Mouse (Mus musculus) heart, embryonic 11.5 days (tissue): ENCODE results near the gene Atg7. TPM values are rescaled to one million over a fixed set of nuclear protein-coding genes. Genes with fewer than 3 reads are reported as not detected.

Experiments used
- ATAC-seq: fragments of 200-750 bp; cut with Nextera tagmentation; replicated peaks from 2 replicates; pipeline ENCODE4 v1.8.0; 2017; ENCODE audit warnings: moderate library complexity; ENCODE audit not compliant: insufficient number of reproducible peaks, low FRiP score, low TSS enrichment
- H3K27ac ChIP-seq: fragments of 300-500 bp; sonication (generic); 2 replicates; pipeline ENCODE4 v1.5.1; 2014; ENCODE audit warnings: mild to moderate bottlenecking, low read depth, low read length
- H3K27me3 ChIP-seq: fragments of 300-500 bp; sonication (generic); 2 replicates; pipeline ENCODE4 v1.6.1; 2014; ENCODE audit warnings: mild to moderate bottlenecking, low read length, mixed read lengths; ENCODE audit not compliant: control insufficient read depth, insufficient read depth
- H3K36me3 ChIP-seq: fragments of 300-500 bp; sonication (generic); 2 replicates; pipeline ENCODE4 v1.6.1; 2014; ENCODE audit warnings: mild to moderate bottlenecking, low read length, moderate library complexity, mixed read lengths; ENCODE audit not compliant: control insufficient read depth, insufficient read depth
- H3K4me1 ChIP-seq: fragments of 300-500 bp; sonication (generic); 2 replicates; pipeline ENCODE4 v1.6.1; 2014; ENCODE audit warnings: low read length; ENCODE audit not compliant: control insufficient read depth, insufficient read depth
- H3K4me2 ChIP-seq: fragments of 300-500 bp; sonication (generic); 2 replicates; pipeline ENCODE4 v1.6.1; 2014; ENCODE audit warnings: mild to moderate bottlenecking, moderate library complexity
- H3K4me3 ChIP-seq: fragments of 300-500 bp; sonication (generic); 2 replicates; pipeline ENCODE4 v1.5.1; 2014; ENCODE audit warnings: low read depth, low read length
- H3K9ac ChIP-seq: fragments of 300-500 bp; sonication (generic); 2 replicates; pipeline ENCODE4 v1.6.1; 2014; ENCODE audit warnings: mild to moderate bottlenecking, low read depth, low read length, moderate library complexity
- H3K9me3 ChIP-seq: fragments of 300-500 bp; sonication (generic); replicated peaks from 2 replicates; pipeline ENCODE4 v1.6.1; 2016; ENCODE audit warnings: low read length; ENCODE audit not compliant: control insufficient read depth
- WGBS: fragments of 180-500 bp; shearing (Covaris S2); extraction: QIAGEN DNeasy Blood & Tissue Kit; methylation state at CpG from one replicate; pipeline ENCODE4 v1.1.7; 2014; ENCODE audit not compliant: insufficient replicate concordance; 5-methylcytosine and 5-hydroxymethylcytosine counted together
- polyA plus RNA-seq: library from polyadenylated mRNA; unstranded; fragments of >200 nt; fragmentation: Nextera tagmentation; extraction: Ambion mirVana; gene quantifications from 2 replicates; pipeline ENCODE4 v1.2.1, GENCODE M21; 2014

Gene Atg7
- polyA plus RNA-seq, 1 experiment from 2014 or later = 16.9 TPM

DNA sequence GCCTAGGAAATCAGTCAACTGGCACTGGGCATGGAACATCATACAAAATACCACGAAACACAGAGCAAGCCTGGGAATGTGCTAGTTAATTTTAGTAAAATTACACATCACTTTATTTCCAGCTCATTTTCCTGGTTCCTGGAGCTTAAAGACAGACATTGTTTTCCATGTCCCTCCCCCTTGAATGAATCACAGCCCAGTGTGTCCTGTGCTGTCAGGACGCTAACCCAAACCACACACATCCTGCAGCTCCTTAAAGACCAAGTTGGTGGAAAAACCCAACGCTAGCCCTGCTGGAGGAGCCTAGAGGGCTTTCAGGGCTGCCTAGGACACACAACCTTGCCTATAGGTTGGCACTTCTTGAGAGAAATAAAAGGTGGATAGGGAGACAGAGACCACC is 223.2 kb downstream of the Atg7 start:
- Histone ChIP-seq H3K36me3 (peaks cover 5% of the 10 kb centered on the region; the same call in 1 of the 2 replicates), H3K27ac (peak overlapping the region; percentile 30; the same call in 1 of the 2 replicates), H3K9ac (no peak overlapping the region), H3K27me3 (no peaks in the 10 kb centered on the region), H3K4me3 (no peak overlapping the region), H3K4me1 (peaks cover 55% of the 10 kb centered on the region), H3K4me2 (no peak overlapping the region), H3K9me3 (no peaks in the 10 kb centered on the region)
- WGBS = 67% methylated on average over 3 of the region's 3 CpGs
- no peak for ATAC-seq

DNA sequence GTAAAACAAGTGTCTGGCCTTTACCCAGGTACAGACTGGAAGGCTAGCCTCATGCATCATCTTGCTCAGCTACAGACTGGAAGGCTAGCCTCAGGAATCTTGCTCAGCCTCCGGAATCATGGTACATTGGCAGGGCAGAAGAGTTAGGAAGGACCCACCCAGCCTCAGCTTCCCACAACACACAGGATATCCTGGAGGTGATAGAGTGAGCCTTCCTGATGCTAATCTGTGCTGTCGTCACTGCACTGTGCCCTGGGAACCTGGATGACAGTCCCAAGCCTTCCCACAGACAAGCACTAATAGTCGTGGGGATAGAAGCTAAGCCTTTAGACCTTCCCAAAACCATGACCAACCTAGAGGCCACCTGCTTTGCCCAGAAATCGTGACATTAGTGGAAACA is 223.7 kb downstream of the Atg7 start:
- peaks cover 50% of the 10 kb centered on the region for H3K4me1 ChIP-seq

DNA sequence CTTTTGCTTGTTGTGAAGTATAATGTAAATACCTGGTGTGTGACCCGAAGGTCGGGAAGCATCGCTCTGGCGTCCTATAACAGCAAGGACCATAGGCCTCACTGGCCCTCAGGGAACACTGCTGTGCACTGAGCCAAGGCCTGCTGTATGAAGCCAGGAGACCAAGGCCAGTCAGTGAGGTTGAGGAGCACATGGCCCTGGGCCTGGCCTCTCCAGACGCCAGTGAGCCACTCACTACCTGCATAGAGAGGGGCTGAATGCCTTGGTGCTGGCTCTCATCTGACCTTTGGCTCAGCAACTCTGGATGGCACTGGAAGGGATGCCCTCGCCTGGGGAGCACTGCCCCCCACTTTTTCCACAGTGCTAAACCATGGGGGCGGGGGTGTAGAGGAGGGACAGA is 225.8 kb downstream of the Atg7 start:
- no peak overlapping the region for H3K9ac ChIP-seq
- H3K27me3 ChIP-seq = no peaks in the 10 kb centered on the region
- H3K36me3 ChIP-seq = no peaks in the 10 kb centered on the region
- H3K27ac ChIP-seq = no peak overlapping the region
- no peaks in the 10 kb centered on the region for H3K9me3 ChIP-seq
- peaks cover 52% of the 10 kb centered on the region for H3K4me1 ChIP-seq
- no peak overlapping the region for H3K4me2 ChIP-seq
- H3K4me3 ChIP-seq = no peak overlapping the region
- 87% methylated on average over 7 of the region's 7 CpGs for WGBS
- ATAC-seq = no peak

More for the DNA sequence above, 223.7 kb downstream of the Atg7 start:
- H3K4me3 ChIP-seq = no peak overlapping the region
- no peaks in the 10 kb centered on the region for H3K9me3 ChIP-seq
- H3K4me2 ChIP-seq = no peak overlapping the region
- no peaks in the 10 kb centered on the region for H3K27me3 ChIP-seq
- no peak for ATAC-seq
- H3K36me3 ChIP-seq = peaks cover 5% of the 10 kb centered on the region; the same call in 1 of the 2 replicates
- peak overlapping the region; percentile 30; the same call in 1 of the 2 replicates for H3K27ac ChIP-seq
- WGBS = 56% methylated on average over 4 of the region's 4 CpGs
- H3K9ac ChIP-seq = no peak overlapping the region

DNA sequence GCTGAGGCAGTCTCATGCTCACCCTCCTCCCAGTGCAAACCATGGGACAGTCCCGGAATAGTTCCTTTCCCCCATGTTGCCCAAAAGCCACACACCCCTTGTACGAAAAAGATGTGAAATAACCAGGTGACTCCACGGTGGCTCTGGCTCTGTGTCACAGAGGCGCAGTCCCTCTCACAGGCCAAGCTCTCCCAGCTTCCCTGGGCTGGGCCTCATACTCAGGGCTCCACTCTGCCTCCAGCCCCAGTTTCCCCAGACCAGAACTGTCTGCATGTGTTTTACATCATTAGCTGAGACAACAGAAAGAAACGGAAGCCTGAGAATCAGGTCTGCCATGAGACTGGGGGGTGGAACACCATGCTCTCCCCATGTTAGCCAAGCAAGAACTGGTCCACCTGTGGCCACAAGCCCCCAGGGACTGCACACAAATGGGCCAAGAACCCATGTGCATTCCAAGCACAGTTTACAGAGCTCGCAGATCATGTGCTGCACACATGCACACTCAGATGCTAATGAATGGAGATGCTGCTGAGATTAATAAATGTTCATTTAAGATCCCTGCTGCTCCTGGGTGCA is 226.7 kb downstream of the Atg7 start:
- H3K4me1 ChIP-seq = peaks cover 62% of the 10 kb centered on the region
- H3K27ac ChIP-seq = 0 out of 2 replicates have a peak overlapping the region, but pooled peaks have one; percentile 15
- H3K9ac ChIP-seq = peak overlapping the region; percentile 43; the same call in 1 of the 2 replicates

DNA sequence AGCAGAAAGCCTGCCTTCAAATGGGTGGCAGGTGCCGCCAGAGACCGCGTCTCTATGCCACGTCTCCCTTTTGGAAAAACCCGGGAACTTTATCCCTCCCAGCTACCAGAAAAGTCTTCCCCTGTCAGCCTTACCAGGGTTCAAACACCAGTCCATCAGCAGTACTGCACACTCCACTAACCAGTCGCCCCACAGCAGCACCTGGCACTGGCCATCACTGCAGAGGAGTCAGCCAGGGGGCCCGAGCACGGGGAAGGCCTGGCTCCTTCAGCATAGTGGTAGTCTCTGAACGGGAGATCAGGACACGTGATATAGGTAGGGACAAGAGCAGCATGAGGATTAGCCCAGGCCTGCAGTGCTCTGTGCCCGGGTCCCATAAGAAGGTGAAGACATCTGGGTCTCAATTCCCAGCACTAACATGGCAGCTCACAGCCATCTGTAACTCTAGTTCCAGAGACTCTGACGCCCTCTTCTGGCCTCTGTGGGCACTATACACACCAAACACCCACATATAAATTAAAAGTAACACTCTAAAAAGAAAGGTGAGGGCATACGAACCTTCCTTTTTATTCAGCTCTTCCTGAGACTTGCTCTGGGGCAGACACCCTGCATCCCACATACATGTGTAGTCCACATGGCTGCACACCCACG is 228.2 kb downstream of the Atg7 start:
- H3K4me1 ChIP-seq = peaks cover 69% of the 10 kb centered on the region
- no peak for ATAC-seq
- H3K9ac ChIP-seq = no peak overlapping the region
- no peaks in the 10 kb centered on the region for H3K36me3 ChIP-seq
- H3K27ac ChIP-seq = no peak overlapping the region
- no peak overlapping the region for H3K4me2 ChIP-seq
- no peaks in the 10 kb centered on the region for H3K27me3 ChIP-seq
- H3K4me3 ChIP-seq = no peak overlapping the region
- 85% methylated on average over 14 of the region's 14 CpGs for WGBS
- H3K9me3 ChIP-seq = no peaks in the 10 kb centered on the region

More for the DNA sequence above, 226.7 kb downstream of the Atg7 start:
- 74% methylated on average over 6 of the region's 6 CpGs for WGBS
- H3K4me2 ChIP-seq = no peak overlapping the region
- no peaks in the 10 kb centered on the region for H3K9me3 ChIP-seq
- H3K27me3 ChIP-seq = no peaks in the 10 kb centered on the region
- H3K36me3 ChIP-seq = no peaks in the 10 kb centered on the region
- ATAC-seq = no peak
- H3K4me3 ChIP-seq = no peak overlapping the region

DNA sequence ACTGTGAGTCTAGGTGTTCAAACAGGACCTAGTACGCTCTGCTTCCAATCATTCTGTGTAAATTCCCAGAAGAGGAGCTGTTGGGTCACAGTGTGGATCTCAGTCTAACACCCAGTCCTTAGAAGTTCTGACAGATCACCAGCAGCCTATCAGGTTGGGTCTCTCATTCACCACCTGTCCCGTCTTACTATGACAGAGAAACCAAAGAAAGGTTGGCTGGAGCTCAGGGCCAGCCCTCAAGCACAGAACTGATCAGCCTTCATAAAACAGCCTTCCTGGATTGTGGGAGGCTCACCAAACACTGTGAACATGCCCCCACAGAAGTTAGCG is 230.9 kb downstream of the Atg7 start:
- WGBS = 77% methylated on average over 3 of the region's 3 CpGs
- no peaks in the 10 kb centered on the region for H3K9me3 ChIP-seq
- no peaks in the 10 kb centered on the region for H3K27me3 ChIP-seq
- H3K27ac ChIP-seq = peak overlapping the region; percentile 96
- no peaks in the 10 kb centered on the region for H3K36me3 ChIP-seq
- H3K4me2 ChIP-seq = peak overlapping the region; percentile 94
- H3K4me1 ChIP-seq = peaks cover 80% of the 10 kb centered on the region
- peak overlapping the region; percentile 82 for H3K9ac ChIP-seq
- ATAC-seq = no peak
- H3K4me3 ChIP-seq = peak overlapping the region; percentile 54

DNA sequence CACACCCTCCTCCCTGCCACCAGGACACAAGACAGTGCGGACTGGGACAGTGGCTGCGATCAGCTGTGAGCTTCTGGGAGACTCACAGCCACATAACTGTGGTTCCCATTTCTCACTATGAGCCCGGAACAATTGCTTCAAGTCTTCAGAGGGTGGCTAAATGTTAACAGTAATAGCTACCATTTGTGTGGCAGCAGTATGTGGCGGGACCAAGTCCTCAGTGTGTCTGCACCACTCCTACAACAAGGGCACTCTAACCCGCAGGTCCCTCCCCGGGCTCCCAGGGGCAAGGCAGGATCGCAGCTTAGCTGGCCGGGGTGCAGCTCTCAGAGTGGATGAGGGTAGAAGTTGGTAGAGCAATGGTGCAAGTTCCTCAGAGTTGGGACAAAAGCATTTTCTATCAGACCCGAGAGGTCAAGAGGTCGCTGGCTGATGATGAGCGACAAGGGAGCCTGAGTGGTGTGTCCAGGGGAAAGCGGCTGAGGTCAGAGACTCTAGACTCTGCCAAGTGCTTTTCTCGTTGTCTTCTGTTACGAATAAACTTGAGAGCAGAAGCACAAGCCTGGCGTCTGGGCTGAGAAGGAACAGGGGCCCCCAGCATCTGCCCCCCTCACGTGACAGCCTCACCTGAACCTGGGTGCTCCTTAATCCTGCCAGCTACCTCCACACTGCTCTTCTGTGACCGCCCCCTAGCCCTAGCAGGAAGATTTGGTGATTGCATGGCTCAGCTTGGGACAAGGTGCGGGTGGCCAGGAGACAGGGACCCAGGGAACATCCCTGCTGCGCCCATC is 231.4 kb downstream of the Atg7 start:
- H3K27me3 ChIP-seq = no peaks in the 10 kb centered on the region
- 16% methylated on average over 19 of the region's 19 CpGs for WGBS
- no peaks in the 10 kb centered on the region for H3K36me3 ChIP-seq
- peak overlapping the region; percentile 82 for H3K9ac ChIP-seq
- ATAC-seq = peak; percentile 32; the same call in 1 of the 2 replicates
- H3K4me2 ChIP-seq = peak overlapping the region; percentile 94
- H3K4me3 ChIP-seq = peak overlapping the region; percentile 54
- peaks cover 80% of the 10 kb centered on the region for H3K4me1 ChIP-seq
- peak overlapping the region; percentile 96 for H3K27ac ChIP-seq
- no peaks in the 10 kb centered on the region for H3K9me3 ChIP-seq

DNA sequence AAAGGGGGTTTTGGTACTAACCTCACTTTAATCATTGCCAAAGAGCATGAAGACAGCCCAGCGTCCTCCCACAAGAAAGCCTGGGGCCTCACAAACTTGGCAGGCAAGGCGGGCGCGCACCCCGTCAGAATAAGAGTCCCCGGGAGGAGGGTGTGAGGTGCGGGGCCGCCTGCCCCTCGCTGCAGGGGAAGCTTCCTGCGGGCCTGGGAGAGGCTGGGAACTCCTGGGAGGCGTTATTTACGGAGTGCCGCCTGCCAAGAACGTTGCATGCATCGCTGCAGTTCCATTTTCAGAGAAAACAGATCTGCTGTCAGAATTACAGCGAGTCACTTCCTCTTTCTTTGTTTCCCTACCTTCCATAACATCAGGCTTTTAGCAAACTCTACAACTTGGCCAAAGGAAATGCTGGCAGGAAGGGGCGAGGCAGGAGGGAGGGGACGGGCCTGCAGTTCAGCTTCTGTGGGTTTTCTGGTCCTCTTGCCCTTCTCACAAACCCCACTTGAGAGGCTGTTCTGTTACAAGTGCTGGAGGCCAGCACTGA is 232.2 kb downstream of the Atg7 start:
- peak overlapping the region; percentile 96 for H3K27ac ChIP-seq

More for the DNA sequence above, 232.2 kb downstream of the Atg7 start:
- peak; percentile 79 for ATAC-seq
- Histone ChIP-seq H3K4me1 (peaks cover 78% of the 10 kb centered on the region), H3K9me3 (no peaks in the 10 kb centered on the region), H3K4me2 (peak overlapping the region; percentile 94), H3K9ac (peak overlapping the region; percentile 82), H3K4me3 (peak overlapping the region; percentile 54), H3K36me3 (no peaks in the 10 kb centered on the region), H3K27me3 (no peaks in the 10 kb centered on the region)
- whole genome bisulfite sequencing = under 1% methylated on average over 18 of the region's 18 CpGs
